Mouse (Mus musculus): ENCODE results near the gene Sdk2.

The Sdk2 gene

GRCm38 (mm10) chr11:113991886-113992285 lies 75.0 kb downstream of the Sdk2 start:
- DNase-seq (ENCODE audit: low spot score in 2 of 2): no peak

GRCm38 (mm10) chr11:113990466-113990865 lies 76.4 kb downstream of the Sdk2 start:
- DNase-seq (ENCODE audit: low spot score in 2 of 2): peak; percentile 49 to 69

- DNase-seq (ENCODE audit: low spot score in 2 of 2): no peak
Observed at GRCm38 (mm10) chr11:113990065-113990464, 76.8 kb downstream of the Sdk2 start.

- DNase-seq (ENCODE audit: low spot score in 2 of 2): no peak
Observed at GRCm38 (mm10) chr11:113985826-113986416, 80.9 kb downstream of the Sdk2 start.

GRCm38 (mm10) chr11:113981732-113982503 lies 84.9 kb downstream of the Sdk2 start:
- no peak for DNase-seq (ENCODE audit: low spot score in 2 of 2)

- no peak for DNase-seq (ENCODE audit: low spot score in 2 of 2)
Observed at GRCm38 (mm10) chr11:113981088-113981487, 85.8 kb downstream of the Sdk2 start.

GRCm38 (mm10) chr11:113978318-113978717 lies 88.5 kb downstream of the Sdk2 start:
- DNase-seq (ENCODE audit: low spot score in 2 of 2): no peak

- DNase-seq (ENCODE audit: low spot score in 2 of 2): no peak
Observed at GRCm38 (mm10) chr11:113975667-113975970, 91.2 kb downstream of the Sdk2 start.

GRCm38 (mm10) chr11:113974876-113975666 lies 91.8 kb downstream of the Sdk2 start:
- no peak for DNase-seq (ENCODE audit: low spot score in 2 of 2)

GRCm38 (mm10) chr11:113972517-113972872 lies 94.4 kb downstream of the Sdk2 start:
- DNase-seq (ENCODE audit: low spot score in 2 of 2): no peak

GRCm38 (mm10) chr11:113971609-113972516 lies 95.0 kb downstream of the Sdk2 start:
- no peak for DNase-seq (ENCODE audit: low spot score in 2 of 2)

- no peak for DNase-seq (ENCODE audit: low spot score in 2 of 2)
Observed at GRCm38 (mm10) chr11:113970026-113970425, 96.8 kb downstream of the Sdk2 start.

- DNase-seq (ENCODE audit: low spot score in 2 of 2): no peak
Observed at GRCm38 (mm10) chr11:113965214-113965613, 101.6 kb downstream of the Sdk2 start.

- no peak for DNase-seq (ENCODE audit: low spot score in 2 of 2)
Observed at GRCm38 (mm10) chr11:113962751-113963150, 104.1 kb downstream of the Sdk2 start.

- no peak for DNase-seq (ENCODE audit: low spot score in 2 of 2)
Observed at GRCm38 (mm10) chr11:113951616-113951988, 115.2 kb downstream of the Sdk2 start.

- DNase-seq (ENCODE audit: low spot score in 2 of 2): no peak
Observed at GRCm38 (mm10) chr11:113950904-113951615, 115.8 kb downstream of the Sdk2 start.

GRCm38 (mm10) chr11:113948676-113949075 lies 118.2 kb downstream of the Sdk2 start:
- DNase-seq (ENCODE audit: low spot score in 2 of 2): no peak

GRCm38 (mm10) chr11:113942101-113942735 lies 124.6 kb downstream of the Sdk2 start:
- DNase-seq (ENCODE audit: low spot score in 2 of 2): no peak

GRCm38 (mm10) chr11:113933678-113934077 lies 133.2 kb downstream of the Sdk2 start:
- DNase-seq (ENCODE audit: low spot score in 2 of 2): no peak

GRCm38 (mm10) chr11:113932909-113933308 lies 133.9 kb downstream of the Sdk2 start:
- DNase-seq (ENCODE audit: low spot score in 2 of 2): no peak

- DNase-seq (ENCODE audit: low spot score in 2 of 2): no peak
Observed at GRCm38 (mm10) chr11:113931701-113932100, 135.1 kb downstream of the Sdk2 start.

Data from urinary bladder, postnatal 4 days (tissue).